ENCODE assay signal across 8 mouse cellular contexts in genomic region chr2:79511676-79512323, GRCm38 (mm10). TPM values are rescaled to one million over a fixed set of nuclear protein-coding genes. Genes with fewer than 3 reads are reported as not detected.
DNase-seq lines count a peak whose midpoint lies in the region; ATAC-seq and TF ChIP-seq lines count a peak whose summit lies in the region.

No protein-coding gene starts in this region.

- H3K9me3 ChIP-seq in heart, embryonic 15.5 days (replicated peaks) = no peaks in the 10 kb centered on the region
- no peaks in the 10 kb centered on the region for H3K9me3 ChIP-seq in stomach, postnatal 0 days (ENCODE audit: control insufficient read depth, low read length)

- 20% methylated on average over 11 of the region's 11 CpGs for WGBS in heart, embryonic 15.5 days
- WGBS in liver, adult 2 months = 25% methylated on average over 11 of the region's 11 CpGs
- 18% methylated on average over 11 of the region's 11 CpGs for WGBS in stomach, postnatal 0 days

- TF ChIP-seq POLR2A in liver, adult 2 months (IDR thresholded peaks at IDR 0.05; ENCODE audit: extremely low read depth, insufficient read depth, low read length) = no peak

- peak overlapping the region; percentile 9; the same call in 1 of the 2 replicates for H3K4me3 ChIP-seq in heart, embryonic 15.5 days
- H3K4me3 ChIP-seq in liver, adult 2 months (ENCODE audit: insufficient read depth, low read depth, low read length) = no peak overlapping the region
- H3K4me3 ChIP-seq in stomach, postnatal 0 days (ENCODE audit: low read depth, low read length) = no peak overlapping the region

- peak overlapping the region; percentile 47 for H3K4me2 ChIP-seq in heart, embryonic 15.5 days
- peak overlapping the region; percentile 42 for H3K4me2 ChIP-seq in stomach, postnatal 0 days (replicated peaks; ENCODE audit: low read depth)

- H3K79me2 ChIP-seq in liver, adult 2 months (ENCODE audit: control insufficient read depth, insufficient read depth, low read length) = no peaks in the 10 kb centered on the region

- no peaks in the 10 kb centered on the region for H3K27me3 ChIP-seq in heart, embryonic 15.5 days
- no peaks in the 10 kb centered on the region for H3K27me3 ChIP-seq in liver, adult 2 months (ENCODE audit: control insufficient read depth, insufficient read depth, low read length)
- no peaks in the 10 kb centered on the region for H3K27me3 ChIP-seq in stomach, postnatal 0 days (ENCODE audit: control insufficient read depth, insufficient read depth, low read length)

- no peak overlapping the region for H3K9ac ChIP-seq in heart, embryonic 15.5 days
- H3K9ac ChIP-seq in liver, adult 2 months (ENCODE audit: low read depth, low read length) = no peak overlapping the region
- no peak overlapping the region for H3K9ac ChIP-seq in stomach, postnatal 0 days (ENCODE audit: low read length)

- no peak overlapping the region for H3K27ac ChIP-seq in heart, embryonic 15.5 days
- no peak overlapping the region for H3K27ac ChIP-seq in liver, adult 2 months (replicated peaks; ENCODE audit: insufficient read depth, low read depth, low read length)
- no peak overlapping the region for H3K27ac ChIP-seq in stomach, postnatal 0 days (replicated peaks)

- peaks cover 19% of the 10 kb centered on the region for H3K4me1 ChIP-seq in heart, embryonic 15.5 days (replicated peaks)
- H3K4me1 ChIP-seq in liver, adult 2 months (ENCODE audit: control insufficient read depth, insufficient read depth, low read length) = no peaks in the 10 kb centered on the region; the same call in 1 of the 2 replicates
- H3K4me1 ChIP-seq in stomach, postnatal 0 days (replicated peaks; ENCODE audit: control insufficient read depth, insufficient read depth) = no peaks in the 10 kb centered on the region

- no peak for ATAC-seq in heart, embryonic 15.5 days (replicated peaks; ENCODE audit: insufficient number of reproducible peaks, insufficient read depth, low FRiP score, low read depth)
- peak; percentile 64; the same call in 1 of the 2 replicates for ATAC-seq in stomach, postnatal 0 days (ENCODE audit: low FRiP score, low TSS enrichment)

- no peak for TF ChIP-seq EP300 in stomach, postnatal 0 days (optimal IDR thresholded peaks at IDR 0.05)

- peak; percentile 91 for DNase-seq in 416B (ENCODE audit: low read depth)
- peak; percentile 61 to 73 for DNase-seq in adrenal gland, postnatal 36 days
- DNase-seq in fibroblast of lung, adult 2 months (ENCODE audit: low read depth) = peak; percentile 78
- peak; percentile 89 for DNase-seq in kidney, postnatal 10 days
- DNase-seq in liver, adult 2 months (ENCODE audit: extremely low read depth, low read depth, low spot score) = peak; percentile 55
- peak; percentile 36 to 50 for DNase-seq in natural killer cell, adult 2 months (ENCODE audit: low spot score in 2 of 2)
- peak; percentile 83 for DNase-seq in stomach, postnatal 0 days (ENCODE audit: low spot score)

- no peaks in the 10 kb centered on the region for H3K36me3 ChIP-seq in heart, embryonic 15.5 days
- no peaks in the 10 kb centered on the region for H3K36me3 ChIP-seq in liver, adult 2 months (ENCODE audit: control insufficient read depth, insufficient read depth, low read length)
- H3K36me3 ChIP-seq in stomach, postnatal 0 days (ENCODE audit: control insufficient read depth, insufficient read depth, low read length) = no peaks in the 10 kb centered on the region

- no peak for TF ChIP-seq CTCF in liver, adult 2 months (IDR thresholded peaks at IDR 0.05; ENCODE audit: low read depth, low read length)
- peak; percentile 88 for TF ChIP-seq CTCF in stomach, postnatal 0 days (IDR thresholded peaks at IDR 0.05; ENCODE audit: low read depth)

RNA-seq across cellular contexts. Expression of gene Cerkl, which starts 55.2 kb away (rescaled TPM):
- 1 to 10 TPM; 1.4 to 3.1 TPM for total RNA-seq in adrenal gland, postnatal 36 days (2021)
- polyA plus RNA-seq in heart, embryonic 15.5 days (2015; fragmentation: Nextera tagmentation; extraction: Ambion mirVana) = 0.42 and 1.7 TPM in 2 replicates
- total RNA-seq in liver, adult 2 months (2014; rRNA removed) = 4.1 and 6.2 TPM in 2 replicates
- 2.6 and 2.7 TPM in 2 replicates for polyA plus RNA-seq in liver, adult 2 months (2012; rRNA removed)
- polyA plus RNA-seq in stomach, postnatal 0 days (2015; fragmentation: Nextera tagmentation; extraction: Ambion mirVana) = 0.67 and 1.2 TPM in 2 replicates

RNA-seq across cellular contexts. Expression of gene Neurod1, which starts 55.2 kb away (rescaled TPM):
- total RNA-seq in adrenal gland, postnatal 36 days (2021) = not detected
- 0.08 TPM in 1 of 2 replicates, not detected in the other for polyA plus RNA-seq in heart, embryonic 15.5 days (2015; fragmentation: Nextera tagmentation; extraction: Ambion mirVana)
- not detected in 2 replicates for total RNA-seq in liver, adult 2 months (2014; rRNA removed)
- not detected in 2 replicates for polyA plus RNA-seq in liver, adult 2 months (2012; rRNA removed)
- polyA plus RNA-seq in stomach, postnatal 0 days (2015; fragmentation: Nextera tagmentation; extraction: Ambion mirVana) = 0.61 and 0.68 TPM in 2 replicates
